Mouse (Mus musculus) cerebellum, postnatal 14 days (tissue): Measurements from ENCODE around the gene Ddt.

ENCODE experiments used
- DNase-seq, 2 experiments: peaks; one replicate each; pipeline ENCODE4 v3.0.0; 2021; ENCODE audit warnings: mixed read lengths in 2 of 2

The Ddt gene

GRCm38 (mm10) chr10:75772795-75773664 is at the start of gene Ddt:
TSS of gene Ddt (minus strand) at chr10:75773414.
- DNase-seq: peak; percentile 90 to 93

DNA sequence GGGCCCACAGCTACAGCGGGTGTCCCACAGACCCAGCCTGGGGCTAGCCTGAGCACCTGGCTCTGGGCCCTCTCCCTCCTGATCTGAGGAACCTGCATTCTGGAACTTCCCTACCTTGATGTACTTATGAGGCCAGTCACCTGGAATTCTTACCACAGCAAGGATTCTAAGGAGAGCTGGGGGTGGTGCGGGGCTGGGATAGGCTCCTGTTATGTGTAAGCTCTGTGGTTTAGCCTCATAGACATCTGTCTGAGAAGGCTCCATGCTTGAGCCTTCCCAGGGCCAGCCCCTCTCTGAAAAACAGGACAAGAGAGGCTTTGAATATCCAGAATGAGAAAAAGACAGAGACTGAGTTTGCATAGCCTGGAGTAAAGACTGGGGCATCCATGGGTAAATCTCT is 49.2 kb upstream of the Ddt start, which contains the start of gene Gstt4:
Gene Gstt4, minus strand, starts transcription at position 101 of the 400 bp plus-strand sequence.
- DNase-seq: no peak

DNA sequence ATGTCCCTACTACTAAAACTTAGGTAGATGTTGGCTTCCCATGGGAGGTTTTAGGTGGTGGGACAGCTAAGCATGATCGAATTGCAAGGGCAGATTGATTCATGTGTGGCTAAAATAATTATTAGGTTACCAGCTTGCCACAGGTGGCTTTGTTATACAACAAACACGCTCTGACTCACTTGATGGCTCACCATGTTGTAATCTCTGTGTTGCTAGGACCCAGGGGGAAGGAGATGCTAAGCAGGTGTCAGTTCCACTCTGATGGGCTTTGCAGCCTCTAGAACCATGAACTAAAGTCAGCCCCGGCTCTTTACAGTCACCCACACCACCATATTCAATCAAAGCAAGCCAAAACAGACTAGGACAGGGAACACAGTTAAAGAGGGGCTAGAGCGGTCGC is 46.7 kb upstream of the Ddt start:
- no peak for DNase-seq

DNA sequence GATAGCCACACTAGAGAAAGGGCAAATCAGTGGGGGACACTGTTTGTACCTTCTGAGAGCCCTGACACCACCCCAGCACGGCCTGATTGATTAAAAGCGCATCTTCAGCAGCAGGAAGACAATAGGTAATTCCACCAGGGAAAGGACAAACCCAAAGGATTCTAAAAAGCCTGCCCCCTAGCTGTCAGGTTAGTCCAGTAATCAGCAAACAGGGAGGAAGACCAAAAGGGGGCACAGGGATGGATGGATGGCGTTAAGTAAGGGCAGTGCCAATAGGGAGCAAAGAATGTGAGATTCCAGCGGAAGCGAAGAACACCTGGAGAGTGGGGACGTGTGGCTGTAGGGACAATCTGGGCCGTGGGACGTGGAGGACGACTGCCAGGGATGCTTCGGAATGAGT is 45.4 kb upstream of the Ddt start:
- DNase-seq: no peak

GRCm38 (mm10) chr10:75804217-75804616 is 31.0 kb upstream of the Ddt start:
- no peak for DNase-seq

DNA sequence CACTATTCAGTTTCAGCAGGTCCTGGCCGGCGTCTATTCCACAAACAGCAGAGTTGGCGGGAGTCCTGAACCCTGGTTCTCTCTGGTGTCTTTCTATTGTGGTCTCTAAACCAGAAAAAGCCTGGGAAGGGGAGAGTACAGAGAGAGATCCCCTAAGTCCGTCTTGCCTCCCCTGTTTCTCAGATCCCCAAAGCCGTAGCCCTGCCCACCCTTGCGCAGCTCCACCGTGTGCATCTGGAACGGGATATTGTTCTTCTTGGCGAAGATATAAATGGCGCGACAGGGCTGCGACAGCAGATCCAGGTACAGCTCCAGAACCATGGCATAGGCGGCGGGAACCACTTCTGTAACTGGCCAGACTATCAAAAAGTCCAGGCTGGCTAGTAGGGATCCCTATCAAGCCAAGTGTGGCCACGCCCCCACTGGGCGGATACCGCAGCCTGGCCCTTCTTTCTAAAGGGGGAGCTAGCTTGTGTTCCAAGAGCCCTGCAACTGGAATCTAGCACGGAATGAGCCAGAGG is 25.0 kb upstream of the Ddt start, which contains the start of gene Gstt1:
Gene Gstt1, minus strand, starts transcription at position 409 of the 521 bp plus-strand sequence.
- DNase-seq: peak; percentile 68 to 69

DNA sequence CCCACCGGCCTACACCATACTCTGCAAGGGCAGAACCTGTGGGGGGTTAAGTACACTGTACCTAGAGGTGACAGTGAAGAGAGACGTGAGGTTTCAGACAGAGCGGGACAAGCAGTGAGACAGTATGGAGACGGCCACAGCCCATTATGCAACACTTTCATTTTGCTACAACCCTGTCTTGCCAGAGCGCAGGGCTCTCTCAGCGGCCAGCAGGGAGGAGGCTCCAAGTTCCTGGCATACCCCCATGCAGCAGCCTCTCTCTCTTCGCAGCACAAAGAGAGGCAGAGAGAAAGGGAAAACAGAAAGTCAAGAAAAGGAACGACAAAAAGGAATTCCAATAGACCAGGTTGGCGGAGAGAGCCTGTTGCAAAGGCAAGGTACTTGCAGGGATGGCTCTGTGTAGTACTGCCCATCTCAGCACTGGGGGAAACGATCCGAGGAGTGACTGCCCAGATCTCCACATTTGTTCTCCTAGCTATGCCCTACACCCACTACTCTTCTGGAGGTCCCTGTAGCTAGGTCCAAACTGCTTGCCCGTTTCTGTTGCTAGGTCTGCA is 24.5 kb upstream of the Ddt start:
- DNase-seq: peak; percentile 69 to 75

DNA sequence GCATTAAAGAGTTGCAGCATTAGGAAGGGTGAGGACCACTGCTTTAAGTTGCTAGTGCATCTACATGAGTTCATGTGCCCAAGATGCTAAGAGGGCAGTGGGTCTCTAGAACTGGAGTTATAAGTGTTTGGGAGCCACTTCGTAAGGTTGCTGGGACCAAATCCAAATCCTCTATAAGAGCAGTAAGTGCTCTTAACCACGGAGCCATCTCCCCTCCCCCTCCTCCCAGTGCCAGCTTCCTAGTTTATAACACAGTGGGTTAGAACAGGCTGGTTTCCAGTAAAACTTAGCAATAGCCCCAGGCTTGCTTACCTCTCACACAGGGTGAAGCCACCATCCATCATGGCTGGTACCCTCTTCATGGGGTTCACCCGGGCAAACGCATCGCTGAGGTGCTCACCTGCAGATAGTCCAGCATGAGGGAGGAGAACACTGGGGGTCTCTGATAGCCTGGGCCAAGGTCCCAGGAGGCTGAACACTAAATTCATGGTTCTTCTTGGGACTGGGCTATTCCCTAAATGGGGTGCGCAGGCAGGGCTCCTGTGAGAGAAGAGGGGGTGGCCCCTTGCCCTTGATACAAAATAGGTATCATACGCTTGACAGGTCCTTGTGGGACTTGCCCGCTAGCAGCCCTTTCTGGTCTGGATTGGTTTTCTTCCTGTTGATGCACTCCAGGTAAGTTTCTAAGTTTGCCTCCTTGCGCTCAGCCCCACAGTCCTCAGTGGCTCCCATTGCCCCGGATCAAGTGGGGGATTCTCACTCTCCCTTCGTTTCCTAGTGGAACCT is 23.7 kb upstream of the Ddt start:
- peak; percentile 13 to 26 for DNase-seq

DNA sequence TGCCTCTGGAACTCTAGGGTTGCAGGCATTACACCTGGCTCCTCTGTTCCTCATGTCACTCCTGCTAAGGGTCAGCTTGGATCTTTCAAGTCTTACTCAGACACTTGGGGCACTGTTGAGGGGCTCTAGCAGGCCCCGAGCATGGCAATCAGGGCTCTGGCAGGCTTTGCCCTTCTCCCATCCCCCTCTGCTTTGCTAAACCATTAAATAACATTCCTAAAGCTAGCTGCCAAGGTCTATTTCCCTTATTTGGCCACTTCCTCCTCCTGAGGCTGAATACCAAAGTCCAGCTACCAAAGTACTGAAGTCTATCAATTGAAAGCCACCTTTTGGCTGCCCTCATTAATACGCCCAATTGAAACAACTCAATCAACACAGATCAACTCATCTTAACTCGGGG is 21.7 kb upstream of the Ddt start:
- DNase-seq: no peak

DNA sequence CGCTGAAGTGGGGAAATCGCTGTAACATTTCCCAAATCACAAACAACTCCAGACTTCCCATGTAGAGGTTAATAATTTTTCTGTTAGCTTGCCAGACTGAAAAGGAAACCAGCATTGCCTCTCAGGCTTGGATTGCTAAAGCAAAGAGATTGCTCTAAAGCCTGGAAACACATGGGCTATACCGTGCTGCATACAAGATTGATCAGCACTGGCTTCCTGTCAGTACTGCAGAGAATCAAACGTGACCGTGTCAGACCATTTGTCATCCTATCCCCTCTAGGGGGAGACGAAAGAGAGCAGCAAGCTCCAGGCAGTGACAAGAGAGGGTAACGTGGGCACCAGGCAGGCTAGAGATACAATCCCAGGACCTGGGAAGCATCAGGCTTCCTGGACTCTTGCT is 17.6 kb upstream of the Ddt start:
- DNase-seq: no peak

DNA sequence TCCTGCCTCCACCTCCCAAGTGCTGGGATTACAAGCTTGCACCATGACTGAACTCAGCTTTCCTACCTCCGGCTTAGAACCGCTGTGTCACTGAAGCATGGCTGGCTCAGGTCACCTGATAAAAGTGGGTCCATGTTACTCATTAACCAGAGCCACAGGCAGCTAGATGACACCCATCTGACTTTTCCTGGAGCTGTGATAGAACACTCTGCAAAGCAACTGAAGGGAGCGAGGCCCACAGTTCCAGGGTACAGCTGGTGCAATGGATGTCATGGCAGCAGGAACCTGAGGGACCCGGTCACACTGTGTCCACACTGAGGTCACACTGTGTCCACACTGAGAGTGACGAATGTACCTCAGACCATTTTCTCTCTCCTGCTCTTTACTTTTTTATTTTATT is 16.6 kb upstream of the Ddt start:
- DNase-seq: no peak

DNA sequence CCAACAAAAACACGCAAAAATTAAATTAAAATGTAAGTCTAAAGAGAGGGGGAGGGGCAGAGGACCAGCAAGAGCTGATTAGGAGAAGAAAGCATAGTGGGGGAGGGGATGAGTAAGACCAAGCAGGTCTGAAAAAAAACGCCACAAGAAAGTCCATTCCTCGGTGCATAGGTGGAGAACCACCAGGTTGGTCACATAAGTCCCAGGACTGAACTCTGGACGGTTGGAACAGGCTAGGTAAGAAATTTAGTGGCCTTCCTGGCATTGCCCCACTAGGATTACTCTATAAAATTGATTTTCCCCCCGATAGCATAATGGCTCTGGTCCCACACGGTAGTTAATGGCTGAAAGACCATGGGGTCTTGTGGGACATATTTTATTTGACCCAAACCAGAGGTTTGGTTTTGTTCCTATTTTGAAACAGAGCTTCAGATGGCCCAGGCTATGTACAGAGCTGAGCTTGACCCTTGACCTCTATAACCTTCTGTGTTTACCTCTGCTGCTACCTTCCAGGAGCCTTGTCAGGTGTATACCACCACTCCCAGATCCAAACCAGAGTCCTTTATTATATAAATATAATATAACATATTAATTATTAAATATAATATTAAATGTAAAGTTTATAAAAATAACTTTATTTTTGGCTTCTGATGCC is 16.0 kb upstream of the Ddt start:
- DNase-seq: no peak

DNA sequence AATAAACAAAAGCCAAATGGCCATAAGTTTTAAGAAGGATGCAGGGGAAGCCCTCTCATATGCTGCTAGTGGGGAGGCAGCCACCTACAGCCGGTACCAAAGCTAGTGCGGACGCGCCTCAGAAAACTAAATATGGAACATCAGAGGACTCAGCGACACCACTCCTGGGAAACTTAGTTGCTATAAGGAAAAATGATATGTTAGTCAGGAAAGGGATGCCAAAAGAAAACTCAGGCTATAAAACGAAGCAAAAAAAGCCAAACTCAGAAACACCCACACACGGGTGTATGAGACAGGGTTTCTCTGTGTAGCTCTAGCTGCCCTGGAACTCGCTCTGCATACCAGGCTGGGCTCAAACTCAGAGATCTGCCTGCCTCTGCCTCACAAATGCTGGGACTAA is 15.1 kb upstream of the Ddt start:
- no peak for DNase-seq

DNA sequence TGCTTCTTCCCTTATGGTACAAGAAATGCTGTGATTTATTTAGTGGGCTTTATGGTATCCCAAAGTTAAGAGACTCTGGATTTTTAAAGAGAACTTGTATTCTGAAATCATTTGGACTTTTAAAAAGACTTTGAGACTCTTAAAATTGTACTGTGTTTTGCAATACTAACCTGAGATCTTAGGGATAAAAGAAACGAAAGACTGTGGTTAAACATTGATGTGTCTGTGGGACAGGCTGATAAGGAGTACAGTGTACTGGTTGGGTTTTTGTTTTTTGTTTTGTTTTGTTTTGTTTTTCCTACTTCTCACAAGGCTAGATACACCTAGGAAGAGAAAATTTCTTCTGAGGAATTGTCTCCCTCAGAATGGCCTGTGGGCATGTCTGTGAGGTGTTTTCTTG is 12.2 kb upstream of the Ddt start:
- DNase-seq: no peak

- peak in 1 of 2 experiments; percentile 35 for DNase-seq
Observed at GRCm38 (mm10) chr10:75780769-75781578, 7.8 kb upstream of the Ddt start, which contains the start of the genes Gm20441 and Gstt3. TSS of gene Gm20441 (minus strand) at chr10:75780954. TSS of gene Gstt3 (minus strand) at chr10:75781414.

DNA sequence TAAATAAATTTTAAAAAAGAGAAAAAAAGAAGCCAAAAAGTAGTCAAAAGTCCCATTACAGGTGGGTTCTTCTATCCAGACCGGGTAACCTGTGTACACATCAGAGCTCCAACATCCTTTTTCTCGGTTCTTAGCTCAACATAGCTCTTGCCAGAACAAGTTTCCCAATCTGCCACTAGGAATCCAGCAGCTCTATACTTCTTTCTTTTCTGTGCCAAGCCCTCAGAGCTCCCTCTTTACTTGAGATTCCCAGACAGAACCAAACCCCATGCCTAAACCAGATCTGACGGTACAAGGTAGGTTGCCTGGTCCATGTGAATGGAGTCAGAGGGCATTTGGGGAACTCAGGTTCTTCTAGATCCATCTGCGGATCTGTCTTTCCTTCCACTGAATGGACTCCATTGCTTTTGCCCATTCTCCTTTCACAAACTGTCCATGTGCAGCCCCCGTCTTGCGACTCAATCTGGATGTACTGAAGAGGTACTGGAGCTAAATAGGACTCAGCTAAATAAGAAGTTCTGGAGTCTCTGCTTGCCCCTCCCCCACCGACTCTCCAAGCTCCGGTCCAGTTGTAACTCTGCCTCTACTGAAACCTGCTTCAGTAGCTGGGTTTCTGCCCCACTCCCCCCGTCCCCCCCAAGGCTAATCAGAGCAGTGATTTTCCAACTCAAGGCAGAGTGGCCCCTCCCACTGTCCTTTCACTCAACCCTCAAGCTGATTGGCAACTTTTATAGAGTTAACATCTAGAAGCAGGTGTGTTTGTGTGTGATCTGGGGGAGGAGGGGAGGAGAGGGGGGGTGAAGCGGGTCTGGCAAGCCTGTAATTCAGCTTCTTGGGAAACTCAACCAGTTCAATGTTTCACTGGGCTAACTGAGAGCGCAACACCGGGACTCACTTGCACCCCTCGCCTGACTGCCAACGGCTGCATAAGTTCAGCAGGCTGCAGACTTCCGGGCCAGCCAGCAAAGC is 6.3 kb upstream of the Ddt start:
- no peak for DNase-seq

GRCm38 (mm10) chr10:75777885-75778284 is 4.7 kb upstream of the Ddt start:
- DNase-seq: no peak

- DNase-seq: no peak
Observed at GRCm38 (mm10) chr10:75776562-75776961, 3.3 kb upstream of the Ddt start.

DNA sequence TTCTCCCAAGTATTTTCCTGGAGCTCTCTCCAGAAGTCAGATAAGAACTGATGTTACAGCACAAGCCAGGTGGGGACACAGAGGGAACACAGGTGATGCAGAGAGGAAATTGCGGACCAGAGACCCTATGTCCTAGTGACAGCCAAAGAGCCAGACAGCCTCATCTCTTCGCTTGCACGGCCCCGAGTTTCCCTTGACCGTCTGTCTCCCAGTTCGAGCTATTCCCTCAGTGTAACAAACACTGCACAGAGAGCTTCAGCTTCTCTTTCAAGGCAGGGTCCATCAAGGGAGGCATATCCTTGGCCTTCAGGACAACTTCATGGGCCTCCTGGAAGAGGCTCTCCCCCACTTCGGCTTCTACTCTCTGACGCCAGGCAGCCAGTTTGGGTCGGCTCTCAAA is 1.4 kb upstream of the Ddt start:
- no peak for DNase-seq

DNA sequence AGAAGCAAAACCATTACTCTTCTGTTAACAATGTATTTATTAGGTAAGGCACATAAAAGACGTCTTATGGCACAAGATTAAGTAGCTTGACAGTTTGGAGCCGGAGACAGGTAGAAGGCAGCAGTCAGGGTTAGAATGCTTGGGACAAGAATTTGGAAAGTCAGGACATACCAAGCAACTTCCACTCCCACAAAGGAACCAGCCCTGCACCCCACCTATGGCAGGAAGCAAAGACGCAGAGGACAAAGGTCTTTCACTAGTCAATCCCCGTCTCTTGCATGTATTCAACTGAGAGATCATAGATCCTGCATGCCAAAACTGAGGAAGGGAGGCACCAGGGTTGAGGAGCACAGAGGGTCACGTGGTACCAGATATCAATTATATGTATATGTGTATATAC is 888 bp upstream of the Ddt start:
- DNase-seq: no peak
